Mouse (Mus musculus) liver, adult 2 months (tissue): Measurements from ENCODE around the gene Atp9a.

Source experiments
- CTCF ChIP-seq: fragments of 200-500 bp; IDR thresholded peaks from 2 replicates; pipeline ENCODE4 v1.5.1; 2011; ENCODE audit warnings: low read depth, low read length, control low read depth
- POLR2A ChIP-seq: fragments of 200-500 bp; IDR thresholded peaks from 2 replicates; pipeline ENCODE4 v1.6.1; 2011; ENCODE audit warnings: low read length, control low read depth; ENCODE audit not compliant: insufficient read depth; ENCODE audit errors: extremely low read depth

- TF ChIP-seq POLR2A: no peak
- TF ChIP-seq CTCF: no peak
Measured at GRCm38 (mm10) chr2:168633301-168633816, 108.8 kb downstream of the Atp9a start.
